Mouse (Mus musculus) embryonic fibroblast, embryonic 13.5 days (primary cell): ENCODE measurements around the gene Golim4.

Experiments
- CTCF ChIP-seq: IDR thresholded peaks from 2 replicates; pipeline ENCODE4 v1.5.1; 2011; ENCODE audit warnings: mild to moderate bottlenecking, control low read depth, low read length, moderate library complexity, borderline replicate concordance; ENCODE audit not compliant: insufficient read depth
- POLR2A ChIP-seq: IDR thresholded peaks from 2 replicates; pipeline ENCODE4 v1.6.1; 2011; ENCODE audit warnings: low read depth, mild to moderate bottlenecking, control low read depth, low read length, moderate library complexity

- no peak for TF ChIP-seq CTCF
- TF ChIP-seq POLR2A: no peak
Observed at GRCm38 (mm10) chr3:75864203-75864602, 92.5 kb downstream of the Golim4 start.
